Mouse (Mus musculus) G1E-ER4 (cell line): Measurements from ENCODE around the gene Med15. TPM values are rescaled to one million over a fixed set of nuclear protein-coding genes. Genes with fewer than 3 reads are reported as not detected.

ENCODE experiments used
- GATA1 ChIP-seq: IDR thresholded peaks from one replicate; pipeline ENCODE4 v1.8.0; 2012; ENCODE audit warnings: low read length, inconsistent platforms
- polyA plus RNA-seq: library from polyadenylated mRNA; stranded (reverse); fragments of >175 nt; gene quantifications from 2 replicates; pipeline ENCODE4 v1.2.3, GENCODE M21; 2012

The Med15 gene
- polyA plus RNA-seq, 1 experiment = 176 TPM

- TF ChIP-seq GATA1 = no peak
Measured at GRCm38 (mm10) chr16:17700386-17701042, 32.2 kb downstream of the Med15 start.

- TF ChIP-seq GATA1 = no peak
Measured at GRCm38 (mm10) chr16:17694860-17695259, 37.8 kb downstream of the Med15 start.

GRCm38 (mm10) chr16:17669886-17670285 lies 62.8 kb downstream of the Med15 start:
- TF ChIP-seq GATA1 = no peak

GRCm38 (mm10) chr16:17665568-17665967 lies 67.1 kb downstream of the Med15 start:
- no peak for TF ChIP-seq GATA1

GRCm38 (mm10) chr16:17656212-17656871 lies 76.3 kb downstream of the Med15 start:
- TF ChIP-seq GATA1 = no peak

GRCm38 (mm10) chr16:17654188-17654795 lies 78.4 kb downstream of the Med15 start:
- TF ChIP-seq GATA1 = no peak

GRCm38 (mm10) chr16:17653601-17654000 lies 79.1 kb downstream of the Med15 start:
- no peak for TF ChIP-seq GATA1

GRCm38 (mm10) chr16:17652607-17653006 lies 80.1 kb downstream of the Med15 start:
- no peak for TF ChIP-seq GATA1

- no peak for TF ChIP-seq GATA1
Measured at GRCm38 (mm10) chr16:17650711-17651110, 82.0 kb downstream of the Med15 start.

- no peak for TF ChIP-seq GATA1
Measured at GRCm38 (mm10) chr16:17649925-17650605, 82.6 kb downstream of the Med15 start.

GRCm38 (mm10) chr16:17647566-17648340 lies 84.9 kb downstream of the Med15 start:
- TF ChIP-seq GATA1 = no peak

- TF ChIP-seq GATA1 = no peak
Measured at GRCm38 (mm10) chr16:17647156-17647555, 85.5 kb downstream of the Med15 start.

GRCm38 (mm10) chr16:17646310-17647114 lies 86.2 kb downstream of the Med15 start, which contains the start of gene Ccdc74a:
Ccdc74a (plus strand) TSS chr16:17646470.
- no peak for TF ChIP-seq GATA1

- no peak for TF ChIP-seq GATA1
Measured at GRCm38 (mm10) chr16:17643437-17643990, 89.2 kb downstream of the Med15 start.
